Mouse (Mus musculus): Measurements from ENCODE around the gene Glod5. TPM values are rescaled to one million over a fixed set of nuclear protein-coding genes. Genes with fewer than 3 reads are reported as not detected.

Gene Glod5
- total and polyA plus RNA-seq, 3 experiments = not detected

GRCm38 (mm10) chrX:7958868-7959267 lies 59.4 kb downstream of the Glod5 start:
- H3K4me2 ChIP-seq (ENCODE audit: insufficient read depth, low read depth, poor library complexity, severe bottlenecking) = no peak overlapping the region
- H3K79me2 ChIP-seq (replicated peaks; ENCODE audit: control insufficient read depth, extremely low read depth, insufficient read depth, poor library complexity, severe bottlenecking) = no peaks in the 10 kb centered on the region
- H3K4me1 ChIP-seq (ENCODE audit: control insufficient read depth in 1 of 2, insufficient read depth in 2 of 2) = peaks cover 3 to 5% of the 10 kb centered on the region in 2 experiments; a peak in 3 of 4 replicates
- H3K4me3 ChIP-seq (replicated peaks in 1 of 3; ENCODE audit: low read depth in 2 of 3, low read length in 2 of 3, poor library complexity in 1 of 3) = no peak overlapping the region
- in situ Hi-C loops (cut with MboI; ENCODE audit: low pct_ligation_motif_present, low pct_unique_long_range_greater_than_20kb, low sequenced_read_pairs) (no loop called here), dilution Hi-C loops (cut with MboI; ENCODE audit: extremely low pct_ligation_motif_present, extremely low pct_unique_long_range_greater_than_20kb, low sequenced_read_pairs) (no loop called here)
- H3K9me3 ChIP-seq (replicated peaks; ENCODE audit: low read length) = no peaks in the 10 kb centered on the region
- H3K9ac ChIP-seq (ENCODE audit: insufficient read depth, low read depth) = no peak overlapping the region
- TF ChIP-seq MXI1 (IDR thresholded peaks at IDR 0.05; ENCODE audit: low read depth, low read length) (no peak), NELFE (IDR thresholded peaks at IDR 0.05; ENCODE audit: low read depth, low read length) (no peak), KAT2A (IDR thresholded peaks at IDR 0.05; ENCODE audit: insufficient replicate concordance, low read length) (no peak), ZMIZ1 (IDR thresholded peaks at IDR 0.05; ENCODE audit: low read depth, low read length) (no peak), ELF1 (IDR thresholded peaks at IDR 0.05; ENCODE audit: low read depth, low read length) (no peak), CTCF (conservative IDR thresholded peaks at IDR 0.05 in 1 of 2, IDR thresholded peaks at IDR 0.05 in 1 of 2; ENCODE audit: low read depth in 2 of 2, low read length in 2 of 2) (no peak), CHD1 (IDR thresholded peaks at IDR 0.05; ENCODE audit: low read depth, low read length) (no peak), E2F4 (IDR thresholded peaks at IDR 0.05; ENCODE audit: insufficient replicate concordance, low read depth, low read length) (no peak), USF1 (IDR thresholded peaks at IDR 0.05; ENCODE audit: low read depth, low read length) (no peak), BHLHE40 (IDR thresholded peaks at IDR 0.05; ENCODE audit: low read depth, low read length) (no peak), ZC3H11A (IDR thresholded peaks at IDR 0.05; ENCODE audit: low read depth, low read length) (no peak), PAX5 (IDR thresholded peaks at IDR 0.05; ENCODE audit: low read length) (no peak)
- H3K27me3 ChIP-seq (replicated peaks) = no peaks in the 10 kb centered on the region
- no peak overlapping the region for H3K27ac ChIP-seq (ENCODE audit: insufficient read depth, low read depth)
- DNase-seq (ENCODE audit: extremely low read depth) = no peak
- no peaks in the 10 kb centered on the region for H3K36me3 ChIP-seq (replicated peaks in 1 of 2; ENCODE audit: control insufficient read depth in 1 of 2, insufficient read depth in 1 of 2, low read length in 1 of 2)

Other genes with a start within 250 kb of the Glod5 start
Only the 20 nearest of the 21 such genes appear.
- gene Gripap1, start 228.7 kb downstream of the Glod5 start, total RNA-seq (2012; rRNA removed) = 25.5 and 27.1 TPM in 2 replicates
- 15.7 and 19.9 TPM in 2 replicates for gene Gripap1, start 228.7 kb downstream of the Glod5 start, total RNA-seq (2014; rRNA removed)
- gene Gripap1, start 228.7 kb downstream of the Glod5 start, polyA plus RNA-seq (2012; ENCODE audit: insufficient read length, low read depth) = 49.4 and 53.1 TPM in 2 replicates
- 0.38 and 0.51 TPM in 2 replicates for gene Kcnd1, start 196.2 kb downstream of the Glod5 start, total RNA-seq (2012; rRNA removed)
- gene Kcnd1, start 196.2 kb downstream of the Glod5 start, total RNA-seq (2014; rRNA removed) = 0.57 and 0.63 TPM in 2 replicates
- 3.1 and 3.4 TPM in 2 replicates for gene Kcnd1, start 196.2 kb downstream of the Glod5 start, polyA plus RNA-seq (2012; ENCODE audit: insufficient read length, low read depth)
- 46.6 and 67.8 TPM in 2 replicates for gene Otud5, start 177.1 kb downstream of the Glod5 start, total RNA-seq (2012; rRNA removed)
- gene Otud5, start 177.1 kb downstream of the Glod5 start, total RNA-seq (2014; rRNA removed) = 58.0 and 61.5 TPM in 2 replicates
- 92.7 and 101 TPM in 2 replicates for gene Otud5, start 177.1 kb downstream of the Glod5 start, polyA plus RNA-seq (2012; ENCODE audit: insufficient read length, low read depth)
- 102 and 177 TPM in 2 replicates for gene Pim2, start 140.2 kb downstream of the Glod5 start, total RNA-seq (2012; rRNA removed)
- gene Pim2, start 140.2 kb downstream of the Glod5 start, total RNA-seq (2014; rRNA removed) = 91.7 and 119 TPM in 2 replicates
- gene Pim2, start 140.2 kb downstream of the Glod5 start, polyA plus RNA-seq (2012; ENCODE audit: insufficient read length, low read depth) = 146 and 171 TPM in 2 replicates
- gene Slc35a2, start 134.5 kb downstream of the Glod5 start, total RNA-seq (2012; rRNA removed) = 28.8 and 30.6 TPM in 2 replicates
- gene Slc35a2, start 134.5 kb downstream of the Glod5 start, total RNA-seq (2014; rRNA removed) = 15.2 and 21.2 TPM in 2 replicates
- 25.5 and 26.4 TPM in 2 replicates for gene Slc35a2, start 134.5 kb downstream of the Glod5 start, polyA plus RNA-seq (2012; ENCODE audit: insufficient read length, low read depth)
- gene Pqbp1, start 119.2 kb downstream of the Glod5 start, total RNA-seq (2012; rRNA removed) = 94.3 and 103 TPM in 2 replicates
- 96.6 and 101 TPM in 2 replicates for gene Pqbp1, start 119.2 kb downstream of the Glod5 start, total RNA-seq (2014; rRNA removed)
- gene Pqbp1, start 119.2 kb downstream of the Glod5 start, polyA plus RNA-seq (2012; ENCODE audit: insufficient read length, low read depth) = 119 and 130 TPM in 2 replicates
- gene Timm17b, start 119.1 kb downstream of the Glod5 start, total RNA-seq (2012; rRNA removed) = 37.6 and 38.8 TPM in 2 replicates
- 25.8 and 33.1 TPM in 2 replicates for gene Timm17b, start 119.1 kb downstream of the Glod5 start, total RNA-seq (2014; rRNA removed)
- gene Timm17b, start 119.1 kb downstream of the Glod5 start, polyA plus RNA-seq (2012; ENCODE audit: insufficient read length, low read depth) = 75.9 and 76.7 TPM in 2 replicates
- gene Gm10491, start 110.7 kb downstream of the Glod5 start, total RNA-seq (2012; rRNA removed) = not detected in 2 replicates
- not detected in 2 replicates for gene Gm10491, start 110.7 kb downstream of the Glod5 start, total RNA-seq (2014; rRNA removed)
- gene Gm10491, start 110.7 kb downstream of the Glod5 start, polyA plus RNA-seq (2012; ENCODE audit: insufficient read length, low read depth) = not detected in 2 replicates
- gene Gm10490, start 109.0 kb downstream of the Glod5 start, total RNA-seq (2012; rRNA removed) = not detected in 2 replicates
- not detected in 2 replicates for gene Gm10490, start 109.0 kb downstream of the Glod5 start, total RNA-seq (2014; rRNA removed)
- gene Gm10490, start 109.0 kb downstream of the Glod5 start, polyA plus RNA-seq (2012; ENCODE audit: insufficient read length, low read depth) = not detected in 2 replicates
- gene Pcsk1n, start 98.7 kb downstream of the Glod5 start, total RNA-seq (2012; rRNA removed) = not detected in 2 replicates
- not detected in 2 replicates for gene Pcsk1n, start 98.7 kb downstream of the Glod5 start, total RNA-seq (2014; rRNA removed)
- not detected in 2 replicates for gene Pcsk1n, start 98.7 kb downstream of the Glod5 start, polyA plus RNA-seq (2012; ENCODE audit: insufficient read length, low read depth)
- not detected in 2 replicates for gene Eras, start 89.9 kb downstream of the Glod5 start, total RNA-seq (2012; rRNA removed)
- not detected in 2 replicates for gene Eras, start 89.9 kb downstream of the Glod5 start, total RNA-seq (2014; rRNA removed)
- gene Eras, start 89.9 kb downstream of the Glod5 start, polyA plus RNA-seq (2012; ENCODE audit: insufficient read length, low read depth) = not detected in 2 replicates
- gene Hdac6, start 70.6 kb downstream of the Glod5 start, total RNA-seq (2012; rRNA removed) = 16.5 and 19.9 TPM in 2 replicates
- 13.7 and 15.3 TPM in 2 replicates for gene Hdac6, start 70.6 kb downstream of the Glod5 start, total RNA-seq (2014; rRNA removed)
- gene Hdac6, start 70.6 kb downstream of the Glod5 start, polyA plus RNA-seq (2012; ENCODE audit: insufficient read length, low read depth) = 18.3 and 19.7 TPM in 2 replicates
- 0.13 and 0.21 TPM in 2 replicates for gene Gata1, start 40.4 kb downstream of the Glod5 start, total RNA-seq (2012; rRNA removed)
- 0.23 TPM in 1 of 2 replicates, not detected in the other for gene Gata1, start 40.4 kb downstream of the Glod5 start, total RNA-seq (2014; rRNA removed)
- 0.25 and 0.43 TPM in 2 replicates for gene Gata1, start 40.4 kb downstream of the Glod5 start, polyA plus RNA-seq (2012; ENCODE audit: insufficient read length, low read depth)
- 40.6 and 46.4 TPM in 2 replicates for gene Suv39h1, start 56.3 kb upstream of the Glod5 start, total RNA-seq (2012; rRNA removed)
- gene Suv39h1, start 56.3 kb upstream of the Glod5 start, total RNA-seq (2014; rRNA removed) = 71.5 and 73.7 TPM in 2 replicates
- 48.4 and 51.4 TPM in 2 replicates for gene Suv39h1, start 56.3 kb upstream of the Glod5 start, polyA plus RNA-seq (2012; ENCODE audit: insufficient read length, low read depth)
- 47.0 and 58.1 TPM in 2 replicates for gene Was, start 72.0 kb upstream of the Glod5 start, total RNA-seq (2012; rRNA removed)
- 53.9 and 63.5 TPM in 2 replicates for gene Was, start 72.0 kb upstream of the Glod5 start, total RNA-seq (2014; rRNA removed)
- gene Was, start 72.0 kb upstream of the Glod5 start, polyA plus RNA-seq (2012; ENCODE audit: insufficient read length, low read depth) = 75.6 and 83.7 TPM in 2 replicates
- 9.3 and 11.9 TPM in 2 replicates for gene Wdr13, start 114.4 kb upstream of the Glod5 start, total RNA-seq (2012; rRNA removed)
- gene Wdr13, start 114.4 kb upstream of the Glod5 start, total RNA-seq (2014; rRNA removed) = 7.6 and 9.4 TPM in 2 replicates
- gene Wdr13, start 114.4 kb upstream of the Glod5 start, polyA plus RNA-seq (2012; ENCODE audit: insufficient read length, low read depth) = 12.7 and 13.0 TPM in 2 replicates
- 681 and 877 TPM in 2 replicates for gene Rbm3, start 127.4 kb upstream of the Glod5 start, total RNA-seq (2012; rRNA removed)
- gene Rbm3, start 127.4 kb upstream of the Glod5 start, total RNA-seq (2014; rRNA removed) = 2,152 and 2,409 TPM in 2 replicates
- 639 and 778 TPM in 2 replicates for gene Rbm3, start 127.4 kb upstream of the Glod5 start, polyA plus RNA-seq (2012; ENCODE audit: insufficient read length, low read depth)
- 6.0 and 6.3 TPM in 2 replicates for gene Tbc1d25, start 157.7 kb upstream of the Glod5 start, total RNA-seq (2012; rRNA removed)
- 2.3 and 2.4 TPM in 2 replicates for gene Tbc1d25, start 157.7 kb upstream of the Glod5 start, total RNA-seq (2014; rRNA removed)
- 10.2 and 10.4 TPM in 2 replicates for gene Tbc1d25, start 157.7 kb upstream of the Glod5 start, polyA plus RNA-seq (2012; ENCODE audit: insufficient read length, low read depth)
- gene Ebp, start 175.0 kb upstream of the Glod5 start, total RNA-seq (2012; rRNA removed) = 64.3 and 71.0 TPM in 2 replicates
- gene Ebp, start 175.0 kb upstream of the Glod5 start, total RNA-seq (2014; rRNA removed) = 44.0 and 46.4 TPM in 2 replicates
- 66.6 and 70.9 TPM in 2 replicates for gene Ebp, start 175.0 kb upstream of the Glod5 start, polyA plus RNA-seq (2012; ENCODE audit: insufficient read length, low read depth)
- gene Porcn, start 188.0 kb upstream of the Glod5 start, total RNA-seq (2012; rRNA removed) = 0.08 and 0.64 TPM in 2 replicates
- gene Porcn, start 188.0 kb upstream of the Glod5 start, total RNA-seq (2014; rRNA removed) = not detected in 2 replicates
- not detected in 2 replicates for gene Porcn, start 188.0 kb upstream of the Glod5 start, polyA plus RNA-seq (2012; ENCODE audit: insufficient read length, low read depth)